Mouse (Mus musculus): ENCODE data around the gene Angel2. TPM values are rescaled to one million over a fixed set of nuclear protein-coding genes. Genes with fewer than 3 reads are reported as not detected.
A peak's percentile ranks its signal among the peaks of the same experiment; 100 is the strongest.

Angel2 gene
- polyA plus RNA-seq, 1 experiment from 2014 or later = 37.5 TPM

DNA sequence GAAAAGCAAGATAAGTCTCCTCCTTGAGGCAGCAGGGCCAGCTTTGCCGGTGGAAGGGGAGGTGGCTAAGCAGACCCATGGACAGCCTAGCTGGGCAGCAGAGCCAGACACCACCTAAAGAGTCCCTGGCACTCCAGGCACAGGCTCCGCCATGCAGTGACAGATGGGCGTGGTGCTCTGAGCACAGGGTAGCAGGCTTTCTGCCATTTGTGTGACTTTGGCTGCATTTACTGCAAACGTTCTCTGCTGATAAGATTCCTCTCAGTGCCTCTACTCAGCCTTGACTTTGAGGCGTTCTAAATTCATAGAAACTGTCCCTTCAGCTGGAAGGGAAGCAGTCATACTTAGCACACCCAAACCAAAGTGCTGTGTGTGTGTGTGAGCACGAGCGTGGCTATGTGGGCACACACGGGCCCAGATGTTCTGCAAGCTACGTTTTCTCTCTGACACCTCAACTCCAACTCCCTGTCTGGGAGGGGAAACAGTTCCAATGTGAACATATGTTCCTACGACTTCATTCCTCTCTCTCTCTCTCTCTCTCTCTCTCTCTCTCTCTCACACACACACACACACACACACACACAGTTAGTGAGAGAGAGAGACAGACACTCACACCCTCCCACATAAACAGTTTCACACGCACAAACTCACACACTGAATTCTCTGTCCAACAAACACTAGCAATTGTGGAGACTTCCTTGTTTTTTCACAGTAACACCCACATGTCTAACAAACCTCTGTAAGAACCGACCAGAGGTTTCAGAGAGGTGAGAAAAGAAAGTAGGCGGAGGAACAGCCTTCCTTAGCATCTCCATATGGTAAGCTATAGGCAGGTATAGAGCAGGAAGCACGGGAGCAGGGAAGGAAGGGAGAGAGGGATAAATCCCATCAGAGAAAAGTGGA lies 47.0 kb downstream of the Angel2 start:
- H3K4me2 ChIP-seq = no peak overlapping the region
- H3K9ac ChIP-seq = no peak overlapping the region
- H3K4me1 ChIP-seq = peaks cover 6% of the 10 kb centered on the region; the same call in 1 of the 2 replicates
- ATAC-seq (ENCODE audit: insufficient read depth, low FRiP score, low read depth) = no peak
- H3K36me3 ChIP-seq = 0 out of 2 replicates have a peak, but pooled peaks cover 7% of the 10 kb centered on the region
- WGBS = 76% methylated on average over 14 of the region's 14 CpGs
- no peaks in the 10 kb centered on the region for H3K9me3 ChIP-seq
- no peaks in the 10 kb centered on the region for H3K27me3 ChIP-seq (replicated peaks)
- H3K4me3 ChIP-seq (replicated peaks) = no peak overlapping the region
- no peak overlapping the region for H3K27ac ChIP-seq

DNA sequence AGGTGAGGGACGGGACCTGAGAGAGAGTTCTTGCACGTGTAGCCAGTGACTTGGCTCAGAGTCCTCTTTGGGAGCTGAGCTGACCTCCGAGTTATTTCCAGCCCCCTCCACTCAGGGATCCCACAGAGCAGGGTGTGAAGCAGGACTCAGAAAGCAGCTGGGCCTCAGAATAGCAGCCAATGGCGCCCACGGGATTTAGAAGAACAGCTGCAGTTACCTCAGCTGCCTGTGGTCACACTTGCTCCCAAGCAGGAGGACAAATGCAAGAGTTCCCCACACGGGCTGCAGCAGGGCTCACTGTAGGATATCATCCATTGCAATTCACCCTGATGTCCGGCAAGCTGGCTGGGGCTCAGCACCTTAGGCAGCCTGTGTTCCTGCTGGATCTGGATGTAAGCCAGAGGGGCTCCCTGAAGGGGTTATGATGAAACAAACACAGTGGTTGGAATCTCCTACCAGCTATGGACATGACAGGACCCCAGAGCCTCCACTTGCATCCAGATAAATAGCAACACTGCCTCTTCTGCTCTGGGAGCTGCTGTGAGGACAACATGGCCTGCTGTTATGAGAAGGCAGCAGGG lies 47.8 kb downstream of the Angel2 start:
- 57% methylated on average over 7 of the region's 7 CpGs for WGBS
- Histone ChIP-seq H3K27me3 (replicated peaks) (no peaks in the 10 kb centered on the region), H3K4me2 (no peak overlapping the region), H3K27ac (no peak overlapping the region), H3K36me3 (0 out of 2 replicates have a peak, but pooled peaks cover 7% of the 10 kb centered on the region), H3K9me3 (no peaks in the 10 kb centered on the region), H3K9ac (no peak overlapping the region), H3K4me3 (replicated peaks) (no peak overlapping the region), H3K4me1 (peaks cover 12% of the 10 kb centered on the region; the same call in 1 of the 2 replicates)
- ATAC-seq (ENCODE audit: insufficient read depth, low FRiP score, low read depth) = no peak

DNA sequence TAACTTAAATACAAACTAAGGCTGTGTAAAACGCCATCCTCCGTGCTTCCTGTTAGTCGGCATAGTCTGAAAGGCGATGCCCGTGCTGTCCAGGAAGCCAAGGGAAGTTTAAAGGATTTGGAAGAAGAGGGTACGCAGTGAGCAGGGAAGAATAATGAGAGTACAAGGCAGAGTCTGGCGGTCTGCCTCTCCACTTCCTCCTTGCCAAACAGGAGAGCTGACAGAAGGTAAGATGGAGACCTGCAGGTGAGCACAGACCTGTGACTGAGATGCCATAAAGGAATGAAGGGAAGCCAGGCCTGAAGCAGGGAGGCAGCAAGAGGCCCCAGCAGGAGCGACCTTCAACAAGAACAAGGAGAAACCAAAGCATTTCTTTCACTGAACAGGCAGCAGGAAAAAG lies 49.3 kb downstream of the Angel2 start:
- no peak for ATAC-seq (ENCODE audit: insufficient read depth, low FRiP score, low read depth)
- H3K9me3 ChIP-seq = no peaks in the 10 kb centered on the region
- WGBS = 80% methylated on average over 8 of the region's 8 CpGs
- peaks cover 13% of the 10 kb centered on the region; the same call in 1 of the 2 replicates for H3K4me1 ChIP-seq
- H3K27me3 ChIP-seq (replicated peaks) = no peaks in the 10 kb centered on the region
- H3K9ac ChIP-seq = no peak overlapping the region
- no peak overlapping the region for H3K4me3 ChIP-seq (replicated peaks)
- 0 out of 2 replicates have a peak, but pooled peaks cover 5% of the 10 kb centered on the region for H3K36me3 ChIP-seq
- no peak overlapping the region for H3K4me2 ChIP-seq
- H3K27ac ChIP-seq = no peak overlapping the region

GRCm38 (mm10) chr1:190974833-190975232 lies 49.9 kb downstream of the Angel2 start:
- no peak overlapping the region for H3K4me3 ChIP-seq (replicated peaks)
- H3K27me3 ChIP-seq (replicated peaks) = no peaks in the 10 kb centered on the region
- no peaks in the 10 kb centered on the region for H3K36me3 ChIP-seq
- 90% methylated on average over 1 of the region's 1 CpGs for WGBS
- no peaks in the 10 kb centered on the region for H3K9me3 ChIP-seq
- no peak for ATAC-seq (ENCODE audit: insufficient read depth, low FRiP score, low read depth)
- H3K27ac ChIP-seq = no peak overlapping the region
- no peak overlapping the region for H3K4me2 ChIP-seq
- H3K4me1 ChIP-seq = peaks cover 13% of the 10 kb centered on the region; the same call in 1 of the 2 replicates
- no peak overlapping the region for H3K9ac ChIP-seq

DNA sequence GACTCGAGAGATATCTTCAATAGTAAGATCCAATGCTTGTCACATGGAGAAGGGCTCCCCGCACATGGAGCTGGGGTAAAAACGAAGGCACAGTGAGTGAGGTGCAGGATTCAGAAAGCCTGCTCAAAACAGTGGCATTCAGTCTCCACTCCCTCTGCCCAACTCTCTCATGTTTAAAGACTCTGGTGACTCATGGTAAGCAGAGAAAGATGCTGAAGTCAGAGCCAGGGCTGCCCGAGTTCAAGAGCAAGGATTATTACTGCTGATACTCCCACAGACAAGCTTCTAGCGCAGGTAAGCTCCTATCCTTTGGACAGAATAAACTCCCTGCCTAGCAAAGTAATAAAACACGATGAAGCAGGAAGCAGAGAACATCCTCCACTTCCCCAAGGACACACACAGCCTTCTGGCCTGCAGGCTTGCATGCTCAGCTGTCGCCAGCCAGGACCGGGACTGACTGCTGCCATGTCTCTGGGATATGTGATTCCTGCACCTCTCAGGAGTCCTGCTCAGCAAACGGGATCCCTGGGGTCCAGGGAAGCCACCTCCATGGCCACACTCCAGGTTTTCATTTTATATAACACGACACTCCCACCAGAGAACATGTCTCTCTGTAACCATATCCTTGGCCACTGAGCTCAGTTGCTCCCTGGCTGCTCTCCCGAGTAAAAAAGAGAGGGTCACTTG lies 52.1 kb downstream of the Angel2 start:
- Histone ChIP-seq H3K36me3 (no peaks in the 10 kb centered on the region), H3K27ac (no peak overlapping the region), H3K9ac (no peak overlapping the region), H3K9me3 (no peaks in the 10 kb centered on the region), H3K27me3 (replicated peaks) (no peaks in the 10 kb centered on the region), H3K4me3 (replicated peaks) (peak overlapping the region; percentile 66; the same call in 1 of the 2 replicates), H3K4me2 (peak overlapping the region; percentile 86), H3K4me1 (peaks cover 13% of the 10 kb centered on the region; the same call in 1 of the 2 replicates)
- WGBS = 41% methylated on average over 11 of the region's 11 CpGs
- ATAC-seq (ENCODE audit: insufficient read depth, low FRiP score, low read depth) = no peak

DNA sequence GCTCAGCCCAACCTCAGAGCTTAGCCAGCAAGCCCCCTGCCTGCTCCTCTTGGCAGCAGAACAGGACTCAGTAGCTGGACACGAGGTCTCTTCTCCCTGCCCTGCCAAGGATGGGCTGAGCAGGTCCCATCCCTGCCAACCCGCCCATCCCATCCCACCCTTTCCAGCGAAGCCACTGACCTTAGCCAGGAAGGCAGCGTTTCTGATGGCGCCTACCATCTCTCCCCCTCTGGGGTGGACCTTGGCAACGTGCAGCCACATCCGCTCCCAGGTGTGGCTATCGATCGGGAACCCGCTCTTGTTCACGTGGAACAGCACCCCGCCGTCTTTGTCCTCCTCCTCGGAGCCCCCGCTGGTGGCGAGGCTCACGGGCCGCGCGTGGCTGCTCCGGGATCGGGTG lies 53.1 kb downstream of the Angel2 start:
- ATAC-seq (ENCODE audit: insufficient read depth, low FRiP score, low read depth) = no peak
- WGBS = 2% methylated on average over 22 of the region's 22 CpGs
- H3K4me3 ChIP-seq (replicated peaks) = peak overlapping the region; percentile 66
- H3K36me3 ChIP-seq = no peaks in the 10 kb centered on the region
- no peaks in the 10 kb centered on the region for H3K27me3 ChIP-seq (replicated peaks)
- peaks cover 8% of the 10 kb centered on the region; the same call in 1 of the 2 replicates for H3K4me1 ChIP-seq
- peak overlapping the region; percentile 93; the same call in 1 of the 2 replicates for H3K27ac ChIP-seq
- H3K9ac ChIP-seq = peak overlapping the region; percentile 40
- no peaks in the 10 kb centered on the region for H3K9me3 ChIP-seq
- H3K4me2 ChIP-seq = peak overlapping the region; percentile 86

DNA sequence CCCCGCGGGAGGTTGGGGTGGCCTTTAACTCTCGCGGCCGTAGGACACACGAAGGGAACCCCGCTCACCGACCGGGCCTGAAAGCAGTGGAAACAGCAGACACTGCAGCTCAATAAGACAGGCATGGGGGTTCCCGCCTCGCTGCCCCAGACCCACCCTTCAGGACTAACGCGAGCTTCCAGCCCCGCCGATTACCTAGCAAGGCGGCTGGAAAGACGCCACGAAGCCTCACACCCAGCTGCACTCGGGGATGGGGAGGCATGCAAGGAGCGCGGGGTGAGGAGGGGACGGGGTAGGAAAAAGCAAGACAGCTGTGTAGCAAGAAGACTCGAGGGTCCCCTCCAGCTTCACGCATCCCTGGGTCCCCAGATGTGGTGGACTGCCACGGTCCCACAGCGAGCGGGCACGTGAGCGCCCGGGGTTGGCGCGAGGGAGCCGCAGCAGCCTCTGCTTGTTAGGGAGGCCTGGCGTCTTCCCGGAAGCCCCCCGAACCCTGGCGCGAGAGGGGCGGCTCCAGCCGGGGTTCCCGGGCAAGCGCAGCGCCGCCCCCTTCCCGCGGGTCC lies 53.7 kb downstream of the Angel2 start:
- Histone ChIP-seq H3K9me3 (no peaks in the 10 kb centered on the region), H3K4me3 (replicated peaks) (peak overlapping the region; percentile 66), H3K4me2 (peak overlapping the region; percentile 86), H3K27me3 (replicated peaks) (no peaks in the 10 kb centered on the region), H3K4me1 (peaks cover 7% of the 10 kb centered on the region; the same call in 1 of the 2 replicates), H3K9ac (peak overlapping the region; percentile 40), H3K27ac (peak overlapping the region; percentile 93), H3K36me3 (no peaks in the 10 kb centered on the region)
- ATAC-seq (ENCODE audit: insufficient read depth, low FRiP score, low read depth) = peak; percentile 47
- WGBS = 1% methylated on average over 46 of the region's 46 CpGs

DNA sequence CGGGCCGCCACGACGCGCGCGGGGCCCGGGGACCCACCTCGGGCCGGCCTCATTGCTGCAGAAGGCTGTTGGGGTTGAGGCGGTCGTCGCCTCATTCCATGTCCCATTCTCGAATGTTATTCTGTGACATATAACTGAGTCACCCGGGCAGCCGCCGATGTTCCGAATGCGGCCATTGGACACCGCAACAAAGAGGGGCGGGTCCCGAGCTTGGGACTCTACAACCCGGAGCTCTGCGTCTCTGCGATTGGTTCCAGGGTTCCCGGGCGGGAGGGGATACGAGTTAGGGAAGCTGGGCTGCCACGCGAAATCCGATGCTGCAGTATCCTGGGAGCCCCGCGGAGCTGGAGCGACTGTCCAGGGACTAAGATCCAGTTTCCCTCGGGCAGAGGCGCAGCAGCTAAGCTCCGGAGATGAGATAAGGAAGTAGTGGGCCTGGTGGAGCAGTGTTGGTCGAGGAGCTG lies 54.2 kb downstream of the Angel2 start, which contains the start of gene Vash2:
Gene Vash2 (minus strand): TSS at position 197 of the 464 bp plus-strand sequence.
- WGBS = under 1% methylated on average over 36 of the region's 38 CpGs
- peak; percentile 95 for ATAC-seq (ENCODE audit: insufficient read depth, low FRiP score, low read depth)
- H3K27me3 ChIP-seq (replicated peaks) = no peaks in the 10 kb centered on the region
- peaks cover 7% of the 10 kb centered on the region; the same call in 1 of the 2 replicates for H3K4me1 ChIP-seq
- no peaks in the 10 kb centered on the region for H3K36me3 ChIP-seq
- peak within 1 kb of the TSS; percentile 86 for H3K4me2 ChIP-seq
- peak within 1 kb of the TSS; percentile 93 for H3K27ac ChIP-seq
- no peaks in the 10 kb centered on the region for H3K9me3 ChIP-seq
- H3K9ac ChIP-seq = peak within 1 kb of the TSS; percentile 40
- H3K4me3 ChIP-seq (replicated peaks) = peak within 1 kb of the TSS; percentile 66

GRCm38 (mm10) chr1:190980470-190980869 lies 55.6 kb downstream of the Angel2 start:
- Histone ChIP-seq H3K27ac (no peak overlapping the region), H3K9me3 (no peaks in the 10 kb centered on the region), H3K4me1 (peaks cover 7% of the 10 kb centered on the region; the same call in 1 of the 2 replicates), H3K36me3 (no peaks in the 10 kb centered on the region), H3K9ac (no peak overlapping the region), H3K4me3 (replicated peaks) (no peak overlapping the region), H3K27me3 (replicated peaks) (no peaks in the 10 kb centered on the region), H3K4me2 (no peak overlapping the region)
- 90% methylated on average over 1 of the region's 1 CpGs for WGBS
- no peak for ATAC-seq (ENCODE audit: insufficient read depth, low FRiP score, low read depth)

DNA sequence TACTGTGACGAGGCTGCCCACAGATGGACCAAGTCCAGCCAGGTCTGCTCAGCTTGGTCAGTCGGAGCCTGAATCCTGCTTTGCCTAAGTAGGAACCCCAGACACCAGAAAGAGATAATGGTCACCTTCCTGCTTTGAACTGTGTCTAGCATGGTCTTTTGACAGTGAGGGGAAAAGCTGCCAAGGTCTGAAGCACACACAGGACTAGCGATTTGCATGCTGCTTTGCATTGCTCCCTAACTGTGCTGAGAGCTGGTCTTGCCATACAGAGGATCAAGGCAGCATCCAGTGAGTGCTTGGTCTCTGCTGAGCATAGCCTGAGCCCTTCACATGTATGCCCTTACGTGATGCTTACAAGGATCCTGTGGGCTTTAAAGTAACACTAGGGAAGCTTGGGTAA lies 56.5 kb downstream of the Angel2 start:
- 72% methylated on average over 4 of the region's 4 CpGs for WGBS
- Histone ChIP-seq H3K4me1 (peaks cover 7% of the 10 kb centered on the region; the same call in 1 of the 2 replicates), H3K4me3 (replicated peaks) (no peak overlapping the region), H3K9ac (no peak overlapping the region), H3K27me3 (replicated peaks) (no peaks in the 10 kb centered on the region), H3K9me3 (no peaks in the 10 kb centered on the region), H3K27ac (no peak overlapping the region), H3K4me2 (no peak overlapping the region), H3K36me3 (no peaks in the 10 kb centered on the region)
- ATAC-seq (ENCODE audit: insufficient read depth, low FRiP score, low read depth) = no peak

DNA sequence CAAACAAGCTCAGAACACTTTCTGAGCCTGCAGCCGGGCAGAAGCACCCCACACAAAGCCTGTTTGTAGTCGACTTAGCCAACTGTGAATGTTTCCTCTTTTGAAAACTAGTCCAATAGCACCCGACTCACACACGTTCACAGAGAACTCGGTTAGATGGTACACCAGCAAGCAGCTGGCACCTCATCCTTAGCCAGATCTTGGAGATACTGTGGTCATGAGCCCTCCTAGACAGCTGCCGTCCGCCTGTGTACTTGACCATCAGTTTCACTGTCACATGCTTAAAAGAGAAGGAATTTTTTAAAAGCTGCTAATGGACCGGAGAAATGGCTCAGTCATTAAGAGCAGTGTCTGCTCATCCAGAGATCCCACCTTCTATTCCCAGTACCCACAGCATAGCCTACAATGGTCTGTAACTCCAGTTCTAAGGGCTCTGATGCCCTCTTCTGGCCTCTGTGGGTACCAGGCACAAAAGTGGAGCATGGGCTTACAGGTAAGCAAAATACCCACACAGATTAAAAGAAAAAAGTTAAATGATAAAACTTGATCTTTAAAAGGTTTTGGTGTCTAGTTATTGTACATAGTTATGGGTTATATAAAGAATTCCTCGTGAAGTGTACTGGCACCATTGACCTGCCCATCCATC lies 64.6 kb downstream of the Angel2 start:
- Histone ChIP-seq H3K36me3 (no peaks in the 10 kb centered on the region), H3K9ac (no peak overlapping the region), H3K27me3 (replicated peaks) (no peaks in the 10 kb centered on the region), H3K4me3 (replicated peaks) (no peak overlapping the region), H3K27ac (no peak overlapping the region), H3K4me1 (no peaks in the 10 kb centered on the region), H3K4me2 (no peak overlapping the region), H3K9me3 (no peaks in the 10 kb centered on the region)
- ATAC-seq (ENCODE audit: insufficient read depth, low FRiP score, low read depth) = no peak
- 77% methylated on average over 9 of the region's 9 CpGs for WGBS
